Mouse (Mus musculus): Measurements from ENCODE around the gene Sepsecs.

Gene Sepsecs

GRCm38 (mm10) chr5:52643947-52644840 lies 25.3 kb downstream of the Sepsecs start:
- no peak for DNase-seq

- DNase-seq: no peak
Observed at GRCm38 (mm10) chr5:52641736-52642135, 27.8 kb downstream of the Sepsecs start.

DNA sequence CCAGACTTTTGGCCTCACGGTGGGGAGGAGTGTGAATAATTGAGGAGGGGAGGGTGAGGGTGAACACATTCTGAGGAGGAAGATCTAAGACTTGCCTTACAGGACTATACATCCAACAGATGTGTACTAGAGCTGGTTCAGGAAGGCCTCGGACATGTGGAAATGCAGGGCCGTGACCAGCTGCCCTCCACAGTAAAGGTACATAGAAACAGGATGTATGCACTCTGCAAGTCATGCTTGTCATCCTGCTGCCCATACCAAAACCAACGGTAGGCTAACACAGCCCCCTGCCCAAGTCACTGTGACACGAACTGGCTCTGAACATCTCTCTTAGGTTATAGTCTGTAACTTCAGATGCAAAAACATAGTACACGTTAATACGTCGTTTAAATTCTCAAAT lies 30.6 kb downstream of the Sepsecs start:
- no peak for DNase-seq

GRCm38 (mm10) chr5:52638006-52638405 lies 31.5 kb downstream of the Sepsecs start:
- no peak for DNase-seq

DNA sequence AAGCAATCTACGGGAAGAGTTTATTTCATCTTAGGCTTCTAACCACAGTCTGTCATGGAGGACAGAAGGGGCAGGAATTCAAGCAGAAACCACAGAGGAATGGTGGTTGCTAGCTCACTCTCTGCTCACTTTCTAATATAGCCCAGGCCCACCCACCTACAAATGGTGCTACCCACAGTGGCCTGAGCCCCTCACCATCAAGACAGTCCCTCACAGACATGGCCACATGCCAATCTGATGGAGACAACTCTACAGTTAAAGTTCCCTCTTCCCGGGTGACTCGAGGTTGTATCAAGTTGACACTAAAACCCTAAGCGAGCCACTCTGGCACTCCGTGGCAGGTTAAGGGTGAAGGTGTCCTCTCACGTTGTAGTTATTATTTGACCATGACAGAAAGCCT lies 32.6 kb downstream of the Sepsecs start:
- DNase-seq: no peak

GRCm38 (mm10) chr5:52636025-52636755 lies 33.3 kb downstream of the Sepsecs start:
- DNase-seq: no peak

- no peak for DNase-seq
Observed at GRCm38 (mm10) chr5:52634017-52634416, 35.5 kb downstream of the Sepsecs start.

DNA sequence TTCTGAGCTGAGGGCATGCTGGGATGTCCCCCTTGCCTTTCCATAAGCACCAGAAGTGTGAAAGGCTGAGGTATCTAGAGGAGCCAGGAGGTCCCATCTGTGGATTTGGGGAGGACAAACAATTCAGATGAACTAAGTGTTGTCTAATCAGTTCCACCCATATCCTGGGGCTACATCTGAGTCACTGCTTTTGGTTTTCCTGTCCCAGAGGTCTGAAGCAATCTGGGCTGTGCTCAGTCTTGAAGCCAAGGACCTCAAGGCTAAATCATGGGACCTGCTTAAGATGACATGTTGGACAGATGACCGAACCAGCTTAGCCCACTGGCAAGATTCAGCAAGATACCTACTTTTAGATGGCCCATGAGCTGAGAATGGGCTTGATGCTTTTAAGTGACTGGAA lies 39.0 kb downstream of the Sepsecs start:
- DNase-seq: no peak

- DNase-seq: no peak
Observed at GRCm38 (mm10) chr5:52629214-52629613, 40.3 kb downstream of the Sepsecs start.

DNA sequence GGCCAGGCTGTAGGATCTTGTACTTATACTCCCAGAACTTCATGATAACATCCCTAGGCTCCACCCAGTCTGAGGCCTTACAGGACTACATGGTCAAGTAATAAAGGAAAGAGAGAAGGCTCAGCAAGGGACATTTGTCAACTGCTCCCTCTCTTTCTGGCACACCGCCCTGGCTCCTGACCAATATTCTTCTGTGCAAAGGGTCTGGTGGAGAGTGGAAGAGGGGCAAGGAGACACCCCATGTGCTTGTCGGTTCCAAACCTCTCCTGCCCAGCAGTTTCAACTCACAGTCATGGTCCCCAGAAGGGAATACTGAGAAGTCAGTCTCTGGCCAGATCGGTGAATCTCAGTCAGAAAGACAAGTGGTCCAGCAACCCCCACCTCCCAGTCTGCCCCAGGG lies 40.7 kb downstream of the Sepsecs start:
- DNase-seq: no peak

- DNase-seq: no peak
Observed at GRCm38 (mm10) chr5:52627713-52628112, 41.8 kb downstream of the Sepsecs start.

- no peak for DNase-seq
Observed at GRCm38 (mm10) chr5:52626092-52626491, 43.4 kb downstream of the Sepsecs start.

DNA sequence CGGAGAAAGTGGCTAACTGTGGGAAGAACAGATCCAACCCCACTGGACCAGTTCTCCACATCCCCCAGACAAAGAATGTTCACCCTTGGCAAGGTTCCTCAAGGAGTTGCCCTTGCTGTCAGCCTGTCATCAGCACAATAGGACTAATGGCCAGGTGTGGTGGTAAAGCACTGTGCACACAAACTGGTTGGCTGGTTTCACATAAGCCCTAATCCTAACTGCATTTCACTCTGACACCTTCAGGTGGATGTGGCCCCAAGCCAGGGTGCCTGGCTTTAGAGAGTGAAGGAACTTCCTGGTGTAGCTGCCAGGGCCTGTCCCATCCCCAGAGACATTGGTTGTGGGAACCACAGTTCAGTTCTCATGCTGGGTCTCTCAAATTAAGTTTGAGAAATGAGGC lies 44.6 kb downstream of the Sepsecs start:
- no peak for DNase-seq

DNA sequence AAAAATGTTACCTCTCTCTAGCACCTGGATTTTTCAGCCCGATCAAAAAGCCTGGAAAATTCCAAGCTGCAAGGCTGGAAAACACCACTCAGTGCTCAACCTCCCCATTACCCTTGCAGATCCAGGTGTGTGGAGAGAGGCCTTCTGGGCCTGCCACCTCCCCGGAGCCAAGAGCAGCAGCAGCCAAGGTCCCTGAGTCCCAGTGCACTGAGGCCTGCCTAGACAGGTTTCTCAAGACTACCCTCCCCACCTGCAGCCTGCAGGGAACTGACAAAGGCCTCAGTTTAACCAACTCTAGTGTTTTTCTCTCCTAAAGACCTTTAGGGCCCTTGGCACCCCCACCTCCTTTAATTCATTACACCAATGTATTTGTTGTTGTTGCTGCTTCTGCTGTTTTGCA lies 46.4 kb downstream of the Sepsecs start:
- no peak for DNase-seq

DNA sequence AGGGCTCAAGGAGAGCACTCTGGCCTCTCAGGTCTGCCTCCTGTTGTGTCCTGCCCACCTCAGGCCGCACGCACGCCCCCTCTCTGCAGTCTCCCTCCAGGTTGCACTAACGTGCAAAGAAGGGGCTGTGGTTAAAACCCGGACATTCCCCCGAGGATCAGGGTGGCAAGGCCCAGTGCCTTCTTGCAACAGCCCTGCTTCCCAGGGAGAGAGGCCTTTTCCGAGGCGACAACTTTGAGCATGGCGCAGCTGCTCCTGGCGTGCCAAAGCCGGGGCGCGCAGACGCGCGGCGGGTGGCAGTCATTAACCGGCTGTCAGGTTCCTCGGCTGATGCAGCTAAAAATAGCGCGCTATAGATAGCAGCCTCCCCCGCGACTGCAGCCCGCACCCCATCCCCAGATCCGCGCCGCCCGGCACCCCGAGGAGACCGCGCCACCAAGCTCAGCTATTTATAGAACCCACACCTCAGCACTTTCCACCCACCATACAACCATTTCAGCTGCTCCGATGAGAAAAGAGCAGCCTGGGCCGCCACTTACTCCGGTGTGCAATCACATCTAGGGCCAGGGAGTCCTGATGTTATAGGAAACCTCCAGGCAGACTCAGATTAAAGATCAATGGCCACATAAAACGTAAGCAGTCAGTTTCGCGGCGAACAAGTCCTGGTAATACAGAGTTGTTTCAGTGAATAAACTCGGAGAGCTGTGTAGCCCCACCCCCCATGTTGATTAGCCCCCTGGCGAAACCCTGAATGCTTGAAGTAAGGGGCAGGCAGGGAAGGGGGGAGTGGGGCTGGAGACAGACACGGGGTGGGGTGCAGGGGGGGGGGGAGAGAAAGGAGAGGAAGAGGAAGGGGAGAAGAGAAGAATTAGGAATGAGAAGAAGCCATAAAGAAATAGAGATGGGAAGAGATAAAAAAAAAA lies 50.9 kb downstream of the Sepsecs start:
- DNase-seq: peak; percentile 52

DNA sequence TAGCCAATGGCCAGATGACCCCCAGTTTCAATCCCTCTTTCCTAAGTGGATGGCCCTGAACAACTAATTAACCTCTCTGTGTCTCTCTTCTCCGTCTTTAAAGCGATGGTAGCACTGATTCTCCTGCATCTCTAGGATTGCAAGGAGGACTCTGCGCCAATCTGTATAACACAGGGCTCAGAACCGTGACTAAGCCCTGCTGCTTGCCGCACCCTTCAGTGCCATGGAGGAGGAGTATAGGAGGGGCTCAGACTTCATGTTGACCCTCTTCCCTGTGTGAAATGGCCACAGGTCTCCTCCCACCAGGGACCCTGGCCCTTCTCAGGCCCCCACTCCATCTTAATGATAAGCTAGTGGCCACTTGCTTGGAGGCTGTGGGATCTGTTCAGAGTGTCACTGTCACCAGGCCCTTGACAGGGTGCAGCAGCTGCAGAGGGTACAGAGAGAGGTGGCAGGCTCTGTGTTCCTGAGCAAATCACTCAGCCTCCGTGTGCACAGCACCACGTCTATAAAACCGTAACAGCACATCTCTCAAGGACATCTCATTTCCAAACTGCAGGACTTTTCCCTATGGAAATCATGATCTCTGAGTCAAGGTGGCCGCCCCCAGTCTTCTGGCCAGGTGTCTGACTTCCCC lies 51.7 kb downstream of the Sepsecs start:
- DNase-seq: no peak

GRCm38 (mm10) chr5:52616549-52616948 lies 53.0 kb downstream of the Sepsecs start:
- DNase-seq: no peak

- no peak for DNase-seq
Observed at GRCm38 (mm10) chr5:52615421-52615820, 54.1 kb downstream of the Sepsecs start.

- no peak for DNase-seq
Observed at GRCm38 (mm10) chr5:52614686-52615085, 54.8 kb downstream of the Sepsecs start.

DNA sequence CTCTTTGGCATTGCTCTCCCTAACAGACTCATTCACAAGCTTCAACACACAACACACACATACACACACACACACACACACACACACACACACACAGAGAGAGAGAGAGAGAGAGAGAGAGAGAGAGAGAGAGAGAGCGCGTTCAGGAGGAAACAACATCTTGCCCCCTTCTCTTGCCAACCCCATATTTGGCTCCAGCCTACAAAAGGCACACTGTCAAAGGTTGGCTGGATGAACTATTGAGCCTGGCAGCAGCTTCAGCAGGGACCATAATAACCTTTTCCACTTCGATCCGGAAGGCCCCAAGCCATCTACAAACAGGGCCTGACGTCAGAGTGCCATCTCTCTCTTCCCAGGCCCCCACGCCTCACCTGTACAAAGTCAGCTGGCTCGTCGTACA lies 56.7 kb downstream of the Sepsecs start:
- no peak for DNase-seq

DNA sequence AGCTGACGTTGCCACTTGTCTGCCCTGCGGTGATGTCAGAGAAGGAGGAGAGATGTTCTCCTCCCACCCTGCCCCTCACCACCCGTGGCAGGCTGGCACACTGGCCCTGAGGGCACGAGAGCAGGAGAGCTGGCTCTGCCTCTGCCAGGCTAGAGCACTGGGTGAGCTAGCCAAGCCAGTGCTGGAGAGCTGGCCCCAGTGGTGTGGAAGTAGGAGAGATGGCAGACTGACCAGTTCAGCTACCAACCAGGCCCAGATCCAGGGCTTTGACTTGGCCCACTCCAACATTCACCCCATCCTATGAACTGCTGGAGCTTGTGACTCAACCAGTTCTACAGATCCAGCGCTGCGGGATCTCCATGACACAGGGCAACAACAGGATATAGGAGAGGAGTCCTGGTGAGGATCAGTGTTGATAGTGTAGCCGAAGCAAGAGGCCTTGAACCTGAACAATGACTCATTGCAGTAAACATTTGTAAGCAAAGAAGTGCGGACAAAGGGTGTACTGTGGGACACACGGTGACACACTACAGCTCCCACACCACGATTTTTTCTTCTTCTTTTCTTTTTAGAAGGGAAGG lies 58.1 kb downstream of the Sepsecs start:
- DNase-seq: no peak

- no peak for DNase-seq
Observed at GRCm38 (mm10) chr5:52610306-52610705, 59.2 kb downstream of the Sepsecs start.

Measured in cerebellum, adult 8-10 months (tissue).